Mouse (Mus musculus): ENCODE data around the gene Chd3. TPM values are rescaled to one million over a fixed set of nuclear protein-coding genes. Genes with fewer than 3 reads are reported as not detected.

The Chd3 gene
- polyA plus RNA-seq, 1 experiment from 2014 or later = 68.9 TPM

DNA sequence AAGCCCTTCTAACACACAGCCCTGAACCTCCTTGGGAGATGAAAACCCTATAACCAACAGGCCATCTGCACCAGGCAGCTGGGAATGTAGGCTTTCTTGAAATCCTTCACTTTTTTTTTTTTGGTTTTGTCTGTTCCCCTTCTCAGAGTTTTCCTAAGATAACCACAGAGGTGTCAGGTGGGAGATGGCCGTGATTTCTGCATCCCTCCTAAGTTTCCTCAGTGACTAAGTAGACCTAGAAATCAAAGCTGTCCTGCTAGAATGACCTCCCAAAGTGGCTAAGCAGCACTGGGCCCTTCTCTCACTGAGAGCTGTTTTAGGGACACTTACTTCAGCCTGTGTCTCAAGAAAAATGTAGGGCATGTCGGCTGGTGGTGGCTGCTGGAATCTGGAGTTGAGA is 71.4 kb downstream of the Chd3 start:
- Histone ChIP-seq H3K4me1 (ENCODE audit: control insufficient read depth, insufficient read depth, low read length) (no peaks in the 10 kb centered on the region), H3K36me3 (ENCODE audit: control insufficient read depth, insufficient read depth, low read length) (peaks cover 46% of the 10 kb centered on the region), H3K27ac (replicated peaks; ENCODE audit: low read depth, low read length) (no peak overlapping the region), H3K9ac (ENCODE audit: low read depth, low read length) (no peak overlapping the region), H3K27me3 (replicated peaks; ENCODE audit: control insufficient read depth, insufficient read depth, low read length) (no peaks in the 10 kb centered on the region), H3K9me3 (ENCODE audit: control insufficient read depth, low read length) (no peaks in the 10 kb centered on the region), H3K4me3 (ENCODE audit: low read depth, low read length) (no peak overlapping the region), H3K4me2 (ENCODE audit: low read depth, low read length) (no peak overlapping the region)
- ATAC-seq (ENCODE audit: low read depth) (no peak), DNase-seq (ENCODE audit: low spot score) (no peak)
- WGBS = 98% methylated on average over 2 of the region's 2 CpGs

DNA sequence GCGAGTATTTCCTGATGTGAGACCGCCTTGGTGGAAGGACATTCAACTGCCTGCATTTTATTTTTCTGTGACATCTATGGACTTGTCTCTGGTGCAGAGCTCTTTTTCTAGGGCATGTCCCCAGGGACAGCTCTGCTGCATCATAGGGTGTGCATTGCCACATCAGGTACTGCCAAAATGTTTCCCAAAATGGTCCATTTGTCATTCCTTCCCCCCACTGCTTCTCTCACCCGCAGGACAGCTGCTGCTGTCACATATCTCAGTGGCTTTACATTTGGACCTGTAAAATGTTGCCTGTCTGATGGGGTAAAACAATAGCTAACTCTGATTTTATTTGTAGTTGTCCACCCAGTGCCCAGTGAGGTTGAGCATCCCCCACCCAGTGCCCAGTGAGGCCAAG is 73.9 kb downstream of the Chd3 start:
- Histone ChIP-seq H3K4me2 (ENCODE audit: low read depth, low read length) (no peak overlapping the region), H3K9ac (ENCODE audit: low read depth, low read length) (no peak overlapping the region), H3K9me3 (ENCODE audit: control insufficient read depth, low read length) (no peaks in the 10 kb centered on the region), H3K27me3 (replicated peaks; ENCODE audit: control insufficient read depth, insufficient read depth, low read length) (no peaks in the 10 kb centered on the region), H3K36me3 (ENCODE audit: control insufficient read depth, insufficient read depth, low read length) (peaks cover 22% of the 10 kb centered on the region), H3K4me3 (ENCODE audit: low read depth, low read length) (no peak overlapping the region), H3K4me1 (ENCODE audit: control insufficient read depth, insufficient read depth, low read length) (no peaks in the 10 kb centered on the region), H3K27ac (replicated peaks; ENCODE audit: low read depth, low read length) (no peak overlapping the region)
- peak; percentile 3 for DNase-seq (ENCODE audit: low spot score)
- 83% methylated on average over 3 of the region's 3 CpGs for WGBS
- ATAC-seq (ENCODE audit: low read depth) = no peak

Other genes with a start within 250 kb of the Chd3 start
- gene Hes7, start 249.0 kb downstream of the Chd3 start, polyA plus RNA-seq (2014; fragmentation: Nextera tagmentation; extraction: Ambion mirVana) = 0.21 and 0.45 TPM in 2 replicates
- 0.14 and 0.63 TPM in 2 replicates for gene 9130213A22Rik, start 246.8 kb downstream of the Chd3 start, polyA plus RNA-seq (2014; fragmentation: Nextera tagmentation; extraction: Ambion mirVana)
- 0.39 and 1.9 TPM in 2 replicates for gene Aloxe3, start 243.5 kb downstream of the Chd3 start, polyA plus RNA-seq (2014; fragmentation: Nextera tagmentation; extraction: Ambion mirVana)
- gene Alox12b, start 212.4 kb downstream of the Chd3 start, polyA plus RNA-seq (2014; fragmentation: Nextera tagmentation; extraction: Ambion mirVana) = 0.62 and 4.8 TPM in 2 replicates
- gene Alox8, start 171.6 kb downstream of the Chd3 start, polyA plus RNA-seq (2014; fragmentation: Nextera tagmentation; extraction: Ambion mirVana) = 0.22 TPM in 1 of 2 replicates, not detected in the other
- 0.15 and 0.33 TPM in 2 replicates for gene Gucy2e, start 132.4 kb downstream of the Chd3 start, polyA plus RNA-seq (2014; fragmentation: Nextera tagmentation; extraction: Ambion mirVana)
- gene Cntrob, start 45.6 kb downstream of the Chd3 start, polyA plus RNA-seq (2014; fragmentation: Nextera tagmentation; extraction: Ambion mirVana) = 12.4 and 15.7 TPM in 2 replicates
- gene Trappc1, start 45.4 kb downstream of the Chd3 start, polyA plus RNA-seq (2014; fragmentation: Nextera tagmentation; extraction: Ambion mirVana) = 147 and 164 TPM in 2 replicates
- gene Kcnab3, start 43.1 kb downstream of the Chd3 start, polyA plus RNA-seq (2014; fragmentation: Nextera tagmentation; extraction: Ambion mirVana) = 1.7 and 2.0 TPM in 2 replicates
- 15.6 and 17.1 TPM in 2 replicates for gene Rnf227, start 28.9 kb downstream of the Chd3 start, polyA plus RNA-seq (2014; fragmentation: Nextera tagmentation; extraction: Ambion mirVana)
- gene Naa38, start 26.1 kb upstream of the Chd3 start, polyA plus RNA-seq (2014; fragmentation: Nextera tagmentation; extraction: Ambion mirVana) = 160 and 177 TPM in 2 replicates
- 23.8 and 24.2 TPM in 2 replicates for gene Cyb5d1, start 26.2 kb upstream of the Chd3 start, polyA plus RNA-seq (2014; fragmentation: Nextera tagmentation; extraction: Ambion mirVana)
- 19.2 and 21.0 TPM in 2 replicates for gene Tmem88, start 28.8 kb upstream of the Chd3 start, polyA plus RNA-seq (2014; fragmentation: Nextera tagmentation; extraction: Ambion mirVana)
- gene Kdm6b, start 44.3 kb upstream of the Chd3 start, polyA plus RNA-seq (2014; fragmentation: Nextera tagmentation; extraction: Ambion mirVana) = 24.2 and 24.3 TPM in 2 replicates
- 6.2 and 6.5 TPM in 2 replicates for gene Dnah2, start 179.7 kb upstream of the Chd3 start, polyA plus RNA-seq (2014; fragmentation: Nextera tagmentation; extraction: Ambion mirVana)
- gene Efnb3, start 190.8 kb upstream of the Chd3 start, polyA plus RNA-seq (2014; fragmentation: Nextera tagmentation; extraction: Ambion mirVana) = 7.3 and 8.6 TPM in 2 replicates
- gene Wrap53, start 210.8 kb upstream of the Chd3 start, polyA plus RNA-seq (2014; fragmentation: Nextera tagmentation; extraction: Ambion mirVana) = 18.4 and 19.8 TPM in 2 replicates
- 111 and 133 TPM in 2 replicates for gene Trp53, start 211.0 kb upstream of the Chd3 start, polyA plus RNA-seq (2014; fragmentation: Nextera tagmentation; extraction: Ambion mirVana)
- gene Atp1b2, start 236.5 kb upstream of the Chd3 start, polyA plus RNA-seq (2014; fragmentation: Nextera tagmentation; extraction: Ambion mirVana) = 15.6 and 17.7 TPM in 2 replicates
- gene Shbg, start 248.5 kb upstream of the Chd3 start, polyA plus RNA-seq (2014; fragmentation: Nextera tagmentation; extraction: Ambion mirVana) = not detected in 2 replicates